Mouse (Mus musculus): ENCODE measurements around the gene Dlg2.

Gene Dlg2

DNA sequence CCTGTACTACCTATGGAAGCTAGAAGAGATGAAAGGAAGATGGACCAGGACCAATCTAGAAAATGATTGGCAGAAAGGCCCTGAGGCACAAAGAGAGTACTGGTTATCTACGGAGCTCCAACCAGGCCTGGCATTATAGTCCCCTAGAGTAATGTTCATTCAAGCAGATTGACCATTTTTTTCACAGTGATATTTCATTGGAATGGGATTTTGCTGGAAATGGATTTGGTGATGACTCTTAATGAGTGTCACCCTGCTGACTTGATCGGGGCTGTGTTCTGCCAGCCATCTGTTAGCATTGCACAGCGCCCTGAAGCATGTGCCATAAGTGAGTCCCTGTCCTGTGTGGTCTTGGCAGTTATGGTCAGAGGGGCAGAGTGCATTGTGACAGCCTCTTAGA lies 1787.9 kb downstream of the Dlg2 start:
- no peak for DNase-seq (ENCODE audit: low read depth, low spot score)
- no peaks in the 10 kb centered on the region for H3K36me3 ChIP-seq (ENCODE audit: control insufficient read depth, insufficient read depth, low read length, poor library complexity, severe bottlenecking)
- H3K27me3 ChIP-seq (ENCODE audit: control insufficient read depth, insufficient read depth, low read length, poor library complexity, severe bottlenecking): no peaks in the 10 kb centered on the region

DNA sequence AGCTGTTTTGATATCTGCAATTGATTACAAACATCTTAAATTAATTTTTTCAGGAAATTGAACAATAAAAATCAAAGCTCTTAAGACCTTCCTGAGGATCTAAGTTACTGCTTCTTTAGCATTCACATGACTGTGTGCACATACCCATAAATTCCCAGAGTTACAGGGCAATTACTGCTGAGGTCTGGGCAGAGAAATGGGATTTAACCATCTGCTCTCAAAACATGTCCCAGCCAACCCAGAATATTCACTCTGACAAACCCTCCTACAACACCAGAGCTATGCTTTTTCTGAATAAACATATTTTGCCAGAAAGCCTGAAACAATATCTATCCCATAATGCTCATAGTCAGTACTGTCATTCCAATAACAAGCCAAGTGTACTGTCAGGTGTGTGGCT lies 1788.5 kb downstream of the Dlg2 start:
- no peaks in the 10 kb centered on the region for H3K27me3 ChIP-seq (ENCODE audit: control insufficient read depth, insufficient read depth, low read length, poor library complexity, severe bottlenecking)
- no peak for DNase-seq (ENCODE audit: low read depth, low spot score)

GRCm38 (mm10) chr7:92275353-92275752 lies 1798.9 kb downstream of the Dlg2 start:
- H3K27me3 ChIP-seq (ENCODE audit: control insufficient read depth, insufficient read depth, low read length, poor library complexity, severe bottlenecking): no peaks in the 10 kb centered on the region
- no peaks in the 10 kb centered on the region for H3K36me3 ChIP-seq (ENCODE audit: control insufficient read depth, insufficient read depth, low read length, poor library complexity, severe bottlenecking)
- no peak for DNase-seq (ENCODE audit: low read depth, low spot score)

More for the DNA sequence above, 1788.5 kb downstream of the Dlg2 start:
- no peaks in the 10 kb centered on the region for H3K36me3 ChIP-seq (ENCODE audit: control insufficient read depth, insufficient read depth, low read length, poor library complexity, severe bottlenecking)

DNA sequence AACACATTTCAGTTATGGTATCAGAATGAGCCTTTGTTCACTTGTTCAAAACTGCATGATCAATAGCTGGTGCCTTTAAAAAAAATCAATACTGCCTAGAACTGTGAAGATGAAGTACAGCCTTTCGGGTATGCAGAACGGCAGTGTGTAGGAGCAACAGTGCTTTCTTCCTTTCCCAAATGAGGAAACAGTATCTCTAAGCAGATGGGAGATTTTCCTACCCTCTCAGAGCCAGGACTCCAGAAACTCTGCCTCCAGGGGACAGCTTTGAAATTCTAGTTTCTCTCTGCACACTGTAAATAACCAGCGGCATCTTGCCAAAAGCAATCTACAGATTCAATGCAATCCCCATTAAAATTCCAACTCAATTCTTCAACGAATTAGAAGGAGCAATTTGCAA lies 1801.2 kb downstream of the Dlg2 start:
- no peaks in the 10 kb centered on the region for H3K36me3 ChIP-seq (ENCODE audit: control insufficient read depth, insufficient read depth, low read length, poor library complexity, severe bottlenecking)

GRCm38 (mm10) chr7:92280925-92281324 lies 1804.5 kb downstream of the Dlg2 start:
- Histone ChIP-seq H3K36me3 (ENCODE audit: control insufficient read depth, insufficient read depth, low read length, poor library complexity, severe bottlenecking) (no peaks in the 10 kb centered on the region), H3K27me3 (ENCODE audit: control insufficient read depth, insufficient read depth, low read length, poor library complexity, severe bottlenecking) (no peaks in the 10 kb centered on the region)
- DNase-seq (ENCODE audit: low read depth, low spot score): no peak

More for the DNA sequence above, 1801.2 kb downstream of the Dlg2 start:
- DNase-seq (ENCODE audit: low read depth, low spot score): no peak
- H3K27me3 ChIP-seq (ENCODE audit: control insufficient read depth, insufficient read depth, low read length, poor library complexity, severe bottlenecking): no peaks in the 10 kb centered on the region

- Histone ChIP-seq H3K27me3 (ENCODE audit: control insufficient read depth, insufficient read depth, low read length, poor library complexity, severe bottlenecking) (no peaks in the 10 kb centered on the region), H3K36me3 (ENCODE audit: control insufficient read depth, insufficient read depth, low read length, poor library complexity, severe bottlenecking) (no peaks in the 10 kb centered on the region)
- no peak for DNase-seq (ENCODE audit: low read depth, low spot score)
Measured at GRCm38 (mm10) chr7:92287058-92287457, 1810.6 kb downstream of the Dlg2 start.

- Histone ChIP-seq H3K36me3 (ENCODE audit: control insufficient read depth, insufficient read depth, low read length, poor library complexity, severe bottlenecking) (no peaks in the 10 kb centered on the region), H3K27me3 (ENCODE audit: control insufficient read depth, insufficient read depth, low read length, poor library complexity, severe bottlenecking) (no peaks in the 10 kb centered on the region)
- DNase-seq (ENCODE audit: low read depth, low spot score): no peak
Measured at GRCm38 (mm10) chr7:92288814-92289213, 1812.3 kb downstream of the Dlg2 start.

DNA sequence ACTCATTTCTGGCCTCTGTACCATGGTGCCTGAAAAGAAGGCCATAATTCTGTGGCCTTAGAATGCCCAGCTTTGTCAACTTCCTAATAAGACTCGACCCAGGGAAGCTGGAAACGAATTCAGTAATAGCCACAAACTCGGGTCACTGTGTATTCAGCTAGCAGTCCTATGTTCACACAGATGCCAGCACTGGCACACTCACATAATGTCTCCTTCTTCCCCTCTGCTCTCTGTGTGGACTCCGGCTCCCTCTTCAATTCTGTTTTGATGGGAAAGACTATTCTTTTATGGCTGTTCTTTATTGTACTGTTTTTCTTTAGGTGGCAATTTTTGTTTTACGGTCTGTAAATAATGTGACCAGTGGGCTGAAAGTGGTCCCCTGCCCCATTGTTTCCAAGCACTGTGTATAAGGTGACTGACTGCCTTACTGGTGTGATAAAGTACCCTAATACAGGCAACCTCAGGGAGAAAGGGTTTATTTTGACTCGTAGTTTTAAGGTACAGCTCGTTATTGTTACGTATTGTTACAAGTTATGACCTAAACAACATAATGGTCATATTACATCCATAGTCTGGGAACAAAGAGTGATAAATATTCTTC lies 1816.5 kb downstream of the Dlg2 start:
- Histone ChIP-seq H3K36me3 (ENCODE audit: control insufficient read depth, insufficient read depth, low read length, poor library complexity, severe bottlenecking) (no peaks in the 10 kb centered on the region), H3K27me3 (ENCODE audit: control insufficient read depth, insufficient read depth, low read length, poor library complexity, severe bottlenecking) (no peaks in the 10 kb centered on the region)
- no peak for DNase-seq (ENCODE audit: low read depth, low spot score)

DNA sequence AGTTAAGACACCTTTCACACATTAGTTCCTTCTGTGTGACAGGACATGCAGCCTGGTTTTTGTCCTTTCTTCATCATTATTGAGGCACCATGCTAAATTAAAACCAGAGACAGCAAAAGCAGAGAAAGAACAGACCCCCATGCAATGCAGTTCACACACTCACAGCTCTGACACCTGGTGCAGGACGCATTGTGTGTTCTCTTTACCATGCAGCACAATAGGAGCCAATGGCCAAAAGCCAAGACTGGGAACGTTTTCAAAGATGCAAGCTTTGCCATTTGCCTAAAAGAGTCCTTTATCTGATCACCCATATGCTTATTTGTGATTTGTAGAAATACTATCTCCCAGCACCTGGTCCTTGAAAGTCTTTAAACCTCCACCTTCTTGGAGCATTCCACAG lies 1824.6 kb downstream of the Dlg2 start:
- Histone ChIP-seq H3K36me3 (ENCODE audit: control insufficient read depth, insufficient read depth, low read length, poor library complexity, severe bottlenecking) (no peaks in the 10 kb centered on the region), H3K27me3 (ENCODE audit: control insufficient read depth, insufficient read depth, low read length, poor library complexity, severe bottlenecking) (no peaks in the 10 kb centered on the region)
- no peak for DNase-seq (ENCODE audit: low read depth, low spot score)

DNA sequence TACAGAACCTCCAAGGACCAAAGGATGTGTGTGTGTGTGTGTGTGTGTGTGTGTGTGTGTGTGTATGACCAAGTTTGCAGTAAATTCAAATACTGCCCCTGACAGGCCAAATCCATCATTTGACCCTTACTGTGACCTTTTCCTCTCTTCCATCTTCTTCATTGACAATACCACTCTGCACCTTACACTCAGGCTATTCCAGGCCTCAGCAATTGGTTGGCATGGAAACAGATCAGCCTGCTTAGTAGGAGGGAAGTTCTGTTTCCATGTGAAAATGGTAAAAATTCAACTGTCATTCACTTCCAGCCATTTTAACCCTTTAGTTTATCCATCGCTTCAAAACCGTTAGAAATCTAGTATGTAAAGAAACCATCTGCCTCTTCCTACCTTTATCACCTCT lies 1831.2 kb downstream of the Dlg2 start:
- DNase-seq (ENCODE audit: low read depth, low spot score): no peak
- no peaks in the 10 kb centered on the region for H3K27me3 ChIP-seq (ENCODE audit: control insufficient read depth, insufficient read depth, low read length, poor library complexity, severe bottlenecking)
- no peaks in the 10 kb centered on the region for H3K36me3 ChIP-seq (ENCODE audit: control insufficient read depth, insufficient read depth, low read length, poor library complexity, severe bottlenecking)

DNA sequence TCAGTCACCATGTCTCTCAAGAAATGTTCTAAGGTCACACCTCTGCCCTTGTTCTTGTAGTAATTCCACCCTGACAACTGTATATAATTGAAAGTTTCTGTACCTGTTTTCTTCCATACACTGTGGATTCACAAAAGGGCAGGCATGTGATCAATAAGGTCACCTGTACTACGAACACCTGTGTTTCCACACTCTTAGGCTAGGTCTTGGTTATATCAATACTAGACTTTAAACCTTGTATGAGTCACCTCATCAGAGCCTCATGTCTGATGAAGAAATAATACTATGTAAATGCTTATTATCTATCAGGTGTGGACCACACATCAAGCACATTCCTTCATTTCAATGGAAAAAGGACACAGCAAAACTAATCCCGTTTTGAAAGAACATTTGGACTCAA lies 1831.7 kb downstream of the Dlg2 start:
- DNase-seq (ENCODE audit: low read depth, low spot score): no peak

DNA sequence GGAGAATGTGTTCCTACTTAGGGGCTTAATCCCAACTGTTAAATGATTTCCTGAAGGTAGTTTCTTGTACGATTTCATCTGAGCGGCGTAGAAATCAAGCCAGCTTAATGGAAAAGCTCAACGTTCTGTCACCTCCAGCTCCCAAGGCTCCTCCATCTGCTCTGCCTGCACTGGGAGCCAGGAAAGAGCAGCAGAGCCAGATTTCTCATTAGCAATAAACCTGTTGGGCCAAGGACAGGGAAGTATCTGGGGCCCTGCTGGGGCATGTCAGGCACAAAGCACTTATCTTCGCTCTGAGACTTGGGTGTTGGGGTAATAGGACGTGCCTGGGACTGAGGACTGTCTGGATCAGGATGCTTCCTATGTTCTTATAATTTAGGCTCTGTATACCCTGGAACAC lies 1839.9 kb downstream of the Dlg2 start:
- Histone ChIP-seq H3K27me3 (ENCODE audit: control insufficient read depth, insufficient read depth, low read length, poor library complexity, severe bottlenecking) (no peaks in the 10 kb centered on the region), H3K36me3 (ENCODE audit: control insufficient read depth, insufficient read depth, low read length, poor library complexity, severe bottlenecking) (no peaks in the 10 kb centered on the region)
- no peak for DNase-seq (ENCODE audit: low read depth, low spot score)

More for the DNA sequence above, 1831.7 kb downstream of the Dlg2 start:
- no peaks in the 10 kb centered on the region for H3K27me3 ChIP-seq (ENCODE audit: control insufficient read depth, insufficient read depth, low read length, poor library complexity, severe bottlenecking)
- no peaks in the 10 kb centered on the region for H3K36me3 ChIP-seq (ENCODE audit: control insufficient read depth, insufficient read depth, low read length, poor library complexity, severe bottlenecking)

DNA sequence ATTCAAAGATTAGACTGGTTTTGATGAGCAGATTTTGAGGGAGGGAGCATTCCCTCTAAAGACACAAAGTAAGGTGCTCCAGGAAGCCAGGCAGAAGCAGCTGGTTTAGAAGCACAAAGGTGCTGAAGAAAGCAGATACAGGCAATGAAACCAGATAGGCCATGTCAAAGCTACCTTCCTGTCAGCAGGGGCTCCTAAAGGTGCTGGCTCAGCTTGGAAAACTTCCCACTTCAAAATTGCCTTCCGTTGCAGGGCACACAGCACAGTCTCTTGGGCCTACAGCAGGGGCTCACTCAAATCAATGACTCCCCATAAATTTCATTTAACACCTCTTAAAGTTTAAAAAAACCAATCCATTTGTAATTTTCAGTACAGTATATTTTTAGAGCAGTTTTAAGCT lies 1843.0 kb downstream of the Dlg2 start:
- Histone ChIP-seq H3K27me3 (ENCODE audit: control insufficient read depth, insufficient read depth, low read length, poor library complexity, severe bottlenecking) (no peaks in the 10 kb centered on the region), H3K36me3 (ENCODE audit: control insufficient read depth, insufficient read depth, low read length, poor library complexity, severe bottlenecking) (no peaks in the 10 kb centered on the region)
- no peak for DNase-seq (ENCODE audit: low read depth, low spot score)

GRCm38 (mm10) chr7:92320181-92320580 lies 1843.7 kb downstream of the Dlg2 start:
- no peak for DNase-seq (ENCODE audit: low read depth, low spot score)

DNA sequence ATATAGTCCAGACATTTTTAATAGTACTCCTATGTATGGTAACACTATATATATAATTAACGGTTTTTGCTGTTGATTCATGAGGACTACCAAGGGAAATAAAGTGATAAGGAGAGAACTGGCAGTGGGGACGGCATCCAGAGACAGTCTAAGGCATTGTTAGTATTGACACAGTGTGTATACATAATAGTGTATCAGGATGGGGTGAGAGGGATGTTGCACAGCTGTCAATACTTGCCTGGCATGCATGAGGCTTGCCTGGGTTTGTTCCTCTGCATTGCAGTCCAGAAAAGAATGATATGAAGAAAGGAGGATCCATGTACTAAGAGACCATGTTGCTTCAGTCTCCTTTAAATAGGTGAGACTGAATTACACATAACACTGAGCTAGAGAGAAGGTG lies 1845.3 kb downstream of the Dlg2 start:
- Histone ChIP-seq H3K27me3 (ENCODE audit: control insufficient read depth, insufficient read depth, low read length, poor library complexity, severe bottlenecking) (no peaks in the 10 kb centered on the region), H3K36me3 (ENCODE audit: control insufficient read depth, insufficient read depth, low read length, poor library complexity, severe bottlenecking) (no peaks in the 10 kb centered on the region)
- DNase-seq (ENCODE audit: low read depth, low spot score): no peak

More at GRCm38 (mm10) chr7:92320181-92320580, 1843.7 kb downstream of the Dlg2 start:
- Histone ChIP-seq H3K36me3 (ENCODE audit: control insufficient read depth, insufficient read depth, low read length, poor library complexity, severe bottlenecking) (no peaks in the 10 kb centered on the region), H3K27me3 (ENCODE audit: control insufficient read depth, insufficient read depth, low read length, poor library complexity, severe bottlenecking) (no peaks in the 10 kb centered on the region)
